Mouse (Mus musculus): ENCODE results near the gene Vmn2r84. TPM values are rescaled to one million over a fixed set of nuclear protein-coding genes. Genes with fewer than 3 reads are reported as not detected.
"Not testable (repeated sequence)": the region's sequence is repeated elsewhere in the genome, so short reads cannot be mapped to it uniquely, and the experiment has no call there.

Vmn2r84 gene
- not detected in 2 replicates for polyA plus RNA-seq (2012; rRNA removed)

DNA sequence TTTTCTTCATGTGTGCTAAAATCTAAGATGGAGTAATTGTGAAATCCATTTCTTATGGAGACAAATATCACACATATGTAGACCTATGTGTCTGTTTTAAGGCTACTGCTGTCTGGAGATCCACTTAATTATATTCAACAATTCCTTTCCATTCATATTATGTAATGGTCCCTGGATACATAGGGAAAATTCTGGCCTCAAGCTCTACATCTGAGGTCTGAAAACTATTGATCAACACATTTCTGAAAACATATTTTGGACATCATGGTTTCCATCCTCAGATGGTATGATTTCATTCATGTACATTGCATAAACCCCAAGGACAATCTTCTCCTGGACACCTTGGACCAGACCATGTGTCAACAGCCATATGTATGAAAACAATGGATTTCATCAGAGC is at the start of gene Vmn2r84:
Gene Vmn2r84, minus strand, starts transcription at position 101 of the 400 bp plus-strand sequence.
- Histone ChIP-seq H3K27me3 (ENCODE audit: control insufficient read depth, insufficient read depth, low read length) (no peaks in the 10 kb centered on the region), H3K4me1 (ENCODE audit: control insufficient read depth, insufficient read depth, insufficient read length) (no peaks in the 10 kb centered on the region), H3K36me3 (ENCODE audit: control insufficient read depth, insufficient read depth, low read length) (no peaks in the 10 kb centered on the region), H3K4me3 (ENCODE audit: extremely low read depth, insufficient read depth, insufficient read length) (no peak within 1 kb of the TSS), H3K27ac (ENCODE audit: insufficient read depth, low read length) (no peak within 1 kb of the TSS)
- TF ChIP-seq CTCF (IDR thresholded peaks at IDR 0.05; ENCODE audit: extremely low read depth, insufficient read depth, insufficient read length, insufficient replicate concordance) (no peak), POLR2A (IDR thresholded peaks at IDR 0.05; ENCODE audit: low read depth, low read length) (no peak)
- DNase-seq (ENCODE audit: low read depth in 1 of 2, low spot score in 2 of 2): no peak

DNA sequence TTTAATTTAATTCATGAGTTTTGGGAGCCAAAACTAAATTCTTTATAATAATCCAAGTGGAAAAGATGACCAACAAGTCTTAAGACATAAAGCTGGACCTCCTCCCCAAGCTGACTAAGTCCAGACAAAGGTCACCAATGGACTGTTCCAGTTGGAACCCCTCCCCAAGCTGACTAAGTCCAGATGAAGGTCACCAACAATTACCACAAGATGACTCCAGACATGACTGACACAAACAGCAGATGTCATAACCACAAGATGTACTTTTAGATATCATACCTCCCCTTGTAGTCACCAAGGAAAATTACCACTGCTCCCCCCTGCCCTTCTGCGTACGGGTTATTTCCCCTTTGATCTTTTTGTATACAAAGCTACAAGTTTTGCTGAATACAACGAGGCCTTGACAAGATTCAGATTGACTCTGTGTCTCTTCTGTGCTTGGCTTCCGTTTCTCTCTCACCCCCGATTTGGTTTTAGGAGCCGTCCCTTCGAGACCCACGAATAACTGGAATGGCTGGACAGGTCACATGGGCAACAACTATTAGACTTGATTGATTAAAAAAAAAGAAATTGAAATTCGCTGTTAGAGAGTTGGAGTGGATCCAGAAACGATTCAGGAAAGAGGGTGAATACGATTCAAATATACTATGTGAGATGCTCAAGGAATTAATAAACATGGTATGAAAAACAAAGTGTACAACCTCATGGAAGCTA is 40.2 kb upstream of the Vmn2r84 start:
- not testable (repeated sequence) for H3K4me1 ChIP-seq (ENCODE audit: control insufficient read depth, insufficient read depth, insufficient read length); H3K36me3 ChIP-seq (ENCODE audit: control insufficient read depth, insufficient read depth, low read length); H3K27me3 ChIP-seq (ENCODE audit: control insufficient read depth, insufficient read depth, low read length); H3K4me3 ChIP-seq (ENCODE audit: extremely low read depth, insufficient read depth, insufficient read length); DNase-seq (ENCODE audit: low read depth in 1 of 2, low spot score in 2 of 2); H3K27ac ChIP-seq (ENCODE audit: insufficient read depth, low read length)
- WGBS: 83% methylated on average over 11 of the region's 11 CpGs

DNA sequence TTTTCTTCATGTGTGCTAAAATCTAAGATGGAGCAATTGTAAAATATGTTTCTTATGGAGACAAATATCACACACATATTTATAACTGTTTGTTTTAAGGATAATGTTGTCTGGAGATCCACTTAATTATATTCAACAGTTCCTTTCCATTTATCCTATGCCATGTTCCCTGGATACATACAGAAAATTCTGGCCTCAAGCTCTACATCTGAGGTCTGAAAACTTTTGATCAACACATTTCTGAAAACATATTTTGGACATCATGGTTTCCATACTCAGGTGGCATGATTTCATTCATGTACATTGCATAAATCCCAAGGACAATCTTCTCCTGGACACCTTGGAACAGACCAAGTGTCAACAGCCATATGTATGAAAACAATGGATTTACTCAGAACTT is 35.5 kb upstream of the Vmn2r84 start, which contains the start of gene Vmn2r85:
Gene Vmn2r85, minus strand, starts transcription at position 101 of the 400 bp plus-strand sequence.
- not testable (repeated sequence) for H3K4me3 ChIP-seq (ENCODE audit: extremely low read depth, insufficient read depth, insufficient read length); H3K27ac ChIP-seq (ENCODE audit: insufficient read depth, low read length); H3K36me3 ChIP-seq (ENCODE audit: control insufficient read depth, insufficient read depth, low read length); H3K4me1 ChIP-seq (ENCODE audit: control insufficient read depth, insufficient read depth, insufficient read length); DNase-seq (ENCODE audit: low read depth in 1 of 2, low spot score in 2 of 2); H3K27me3 ChIP-seq (ENCODE audit: control insufficient read depth, insufficient read depth, low read length)

DNA sequence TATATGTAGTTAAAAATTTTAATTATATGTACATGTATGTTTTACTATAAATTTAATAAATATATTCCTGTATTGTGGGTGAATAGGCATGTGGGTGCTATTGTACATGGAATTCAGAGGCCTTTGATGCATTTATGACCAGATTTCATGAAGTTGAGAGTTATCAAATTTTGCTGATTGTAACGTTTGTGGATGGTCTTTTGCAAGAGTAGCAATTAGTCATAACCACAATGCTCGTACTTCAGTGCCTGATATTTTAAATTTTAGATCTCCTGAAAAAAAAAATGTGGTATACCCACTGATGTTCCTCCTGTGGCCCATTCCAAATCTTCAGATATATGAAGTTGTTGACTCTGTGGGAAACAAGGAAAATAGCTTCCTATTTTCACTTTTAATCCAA is 28.2 kb upstream of the Vmn2r84 start:
- not testable (repeated sequence) for H3K27me3 ChIP-seq (ENCODE audit: control insufficient read depth, insufficient read depth, low read length); DNase-seq (ENCODE audit: low read depth in 1 of 2, low spot score in 2 of 2); H3K36me3 ChIP-seq (ENCODE audit: control insufficient read depth, insufficient read depth, low read length); H3K27ac ChIP-seq (ENCODE audit: insufficient read depth, low read length); H3K4me3 ChIP-seq (ENCODE audit: extremely low read depth, insufficient read depth, insufficient read length); H3K4me1 ChIP-seq (ENCODE audit: control insufficient read depth, insufficient read depth, insufficient read length)
- 70% methylated on average over 2 of the region's 2 CpGs for WGBS

DNA sequence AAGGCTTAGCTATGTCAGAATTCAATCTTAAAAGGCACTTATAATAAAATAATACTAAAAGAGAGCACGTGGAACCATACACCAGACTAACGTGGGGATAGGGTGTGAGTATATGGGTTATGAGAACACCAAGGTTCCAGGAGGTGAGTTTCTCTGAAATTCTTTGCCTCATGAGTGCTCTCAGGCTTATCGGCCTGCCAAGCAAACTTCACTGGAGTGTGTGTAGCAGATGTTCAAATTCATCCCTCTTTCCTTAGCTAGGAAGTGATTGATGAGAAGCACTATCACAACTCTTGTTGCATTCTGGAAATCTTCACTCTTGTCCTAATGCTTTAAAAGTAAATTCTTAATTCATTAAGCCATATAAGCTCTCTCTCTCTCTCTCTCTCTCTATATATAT is 26.3 kb upstream of the Vmn2r84 start:
- H3K36me3 ChIP-seq (ENCODE audit: control insufficient read depth, insufficient read depth, low read length): no peaks in the 10 kb centered on the region
- no peak overlapping the region for H3K4me3 ChIP-seq (ENCODE audit: extremely low read depth, insufficient read depth, insufficient read length)
- DNase-seq (ENCODE audit: low read depth in 1 of 2, low spot score in 2 of 2): no peak
- TF ChIP-seq CTCF (IDR thresholded peaks at IDR 0.05; ENCODE audit: extremely low read depth, insufficient read depth, insufficient read length, insufficient replicate concordance): no peak
- no peak for TF ChIP-seq POLR2A (IDR thresholded peaks at IDR 0.05; ENCODE audit: low read depth, low read length)
- H3K4me1 ChIP-seq (ENCODE audit: control insufficient read depth, insufficient read depth, insufficient read length): no peaks in the 10 kb centered on the region
- H3K27me3 ChIP-seq (ENCODE audit: control insufficient read depth, insufficient read depth, low read length): no peaks in the 10 kb centered on the region
- WGBS: 89% methylated on average over 3 of the region's 3 CpGs
- H3K27ac ChIP-seq (ENCODE audit: insufficient read depth, low read length): no peak overlapping the region

DNA sequence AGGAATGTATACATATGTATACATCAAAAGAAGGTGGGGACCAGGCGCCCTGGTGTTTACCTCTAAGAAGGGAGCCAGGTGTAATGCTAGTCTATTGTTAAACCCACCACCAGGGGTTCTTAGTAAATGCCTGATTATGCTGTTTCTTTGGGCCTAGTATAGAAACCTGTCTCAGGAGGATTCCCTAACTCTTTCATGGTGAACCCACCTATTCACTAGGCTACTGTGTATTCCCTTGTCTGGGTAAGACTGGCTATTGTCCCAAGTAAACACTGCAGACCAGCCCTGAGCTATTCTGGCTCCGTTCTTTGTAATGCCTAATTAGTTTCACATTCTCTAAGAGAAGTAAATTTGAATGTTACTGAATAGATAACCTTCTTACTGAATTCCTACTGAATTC is 25.8 kb upstream of the Vmn2r84 start:
- H3K4me1 ChIP-seq (ENCODE audit: control insufficient read depth, insufficient read depth, insufficient read length); H3K4me3 ChIP-seq (ENCODE audit: extremely low read depth, insufficient read depth, insufficient read length); DNase-seq (ENCODE audit: low read depth in 1 of 2, low spot score in 2 of 2); H3K27ac ChIP-seq (ENCODE audit: insufficient read depth, low read length); H3K36me3 ChIP-seq (ENCODE audit: control insufficient read depth, insufficient read depth, low read length); H3K27me3 ChIP-seq (ENCODE audit: control insufficient read depth, insufficient read depth, low read length): not testable (repeated sequence)
- 80% methylated on average over 2 of the region's 2 CpGs for WGBS

DNA sequence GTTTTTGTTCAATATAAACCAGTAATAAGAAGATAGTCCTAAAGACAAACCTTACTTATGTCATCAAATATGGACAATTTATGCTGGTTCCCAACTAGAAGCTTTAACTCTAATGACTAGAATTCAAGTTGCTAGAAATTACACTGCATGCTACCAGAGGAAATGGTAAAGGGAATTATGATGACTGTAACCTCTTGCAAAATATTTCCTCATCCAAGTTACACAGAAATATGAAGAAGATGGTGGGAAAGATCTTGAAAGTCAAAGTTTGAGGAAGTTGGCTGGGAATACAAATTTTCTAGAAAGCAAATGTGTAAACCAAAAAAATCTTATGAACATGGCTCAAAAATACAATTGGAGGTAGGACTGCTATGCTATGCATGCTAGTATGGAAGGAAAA is 22.2 kb upstream of the Vmn2r84 start:
- H3K4me1 ChIP-seq (ENCODE audit: control insufficient read depth, insufficient read depth, insufficient read length); H3K27me3 ChIP-seq (ENCODE audit: control insufficient read depth, insufficient read depth, low read length); H3K27ac ChIP-seq (ENCODE audit: insufficient read depth, low read length); H3K4me3 ChIP-seq (ENCODE audit: extremely low read depth, insufficient read depth, insufficient read length); DNase-seq (ENCODE audit: low read depth in 1 of 2, low spot score in 2 of 2); H3K36me3 ChIP-seq (ENCODE audit: control insufficient read depth, insufficient read depth, low read length): not testable (repeated sequence)

DNA sequence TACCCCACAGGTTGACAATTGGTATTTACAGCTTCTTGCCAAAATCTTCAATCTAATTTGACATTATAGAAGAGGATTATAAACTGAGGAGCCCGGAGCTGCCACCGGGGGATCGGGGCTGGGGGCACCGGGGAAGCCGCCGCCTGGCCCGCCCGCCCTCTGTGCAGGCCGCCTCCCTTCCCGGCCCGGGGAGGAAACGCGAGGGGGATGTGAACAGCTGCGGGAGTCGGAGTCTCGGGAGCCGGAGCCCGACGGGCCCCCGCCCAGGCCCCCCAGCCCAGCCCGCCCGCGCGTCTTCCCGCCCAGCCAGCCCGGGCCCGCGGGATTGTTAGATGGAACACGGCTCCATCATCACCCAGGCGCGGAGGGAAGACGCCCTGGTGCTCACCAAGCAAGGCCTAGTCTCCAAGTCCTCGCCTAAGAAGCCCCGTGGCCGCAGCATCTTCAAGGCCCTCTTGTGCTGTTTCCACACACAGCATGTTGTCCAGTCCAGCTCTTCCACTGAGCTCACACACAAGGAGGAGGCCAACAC is 18.1 kb upstream of the Vmn2r84 start:
- H3K36me3 ChIP-seq (ENCODE audit: control insufficient read depth, insufficient read depth, low read length); H3K4me3 ChIP-seq (ENCODE audit: extremely low read depth, insufficient read depth, insufficient read length); H3K27me3 ChIP-seq (ENCODE audit: control insufficient read depth, insufficient read depth, low read length); H3K4me1 ChIP-seq (ENCODE audit: control insufficient read depth, insufficient read depth, insufficient read length); DNase-seq (ENCODE audit: low read depth in 1 of 2, low spot score in 2 of 2); H3K27ac ChIP-seq (ENCODE audit: insufficient read depth, low read length): not testable (repeated sequence)
- WGBS: 79% methylated on average over 29 of the region's 35 CpGs
